ENCODE assay signal across 14 mouse cellular contexts in genomic region chr3:55440342-55440741, GRCm38 (mm10). TPM values are rescaled to one million over a fixed set of nuclear protein-coding genes. Genes with fewer than 3 reads are reported as not detected.
DNase-seq lines count a peak whose midpoint lies in the region; ATAC-seq lines count a peak whose summit lies in the region.
"Had no signal": no experiment of that assay in that cellular context is flagged by ENCODE, and none has a peak within 500 bp of the region (broad histone marks: within the 10 kb centered on the region; RNA-seq: fewer than 3 reads in every experiment).

No protein-coding gene starts in this region.

- H3K27ac ChIP-seq in heart, embryonic 16.5 days (ENCODE audit: low read length): no peak overlapping the region
- H3K27ac ChIP-seq in hindbrain, embryonic 14.5 days: peak overlapping the region; percentile 48
- H3K27ac ChIP-seq: liver, embryonic 14.5 days; midbrain, embryonic 12.5 days had no signal

- no peak for ATAC-seq in heart, embryonic 16.5 days (replicated peaks; ENCODE audit: extremely low read depth, insufficient read depth, low FRiP score)
- ATAC-seq in hindbrain, embryonic 14.5 days (ENCODE audit: low FRiP score): no peak
- ATAC-seq: intestine, embryonic 16.5 days had no signal

- H3K4me3 ChIP-seq in heart, embryonic 16.5 days (ENCODE audit: low read length): no peak overlapping the region
- H3K4me3 ChIP-seq in hindbrain, embryonic 14.5 days (replicated peaks; ENCODE audit: low read length): no peak overlapping the region
- H3K4me3 ChIP-seq: midbrain, embryonic 12.5 days had no signal

- no peaks in the 10 kb centered on the region for H3K9me3 ChIP-seq in heart, embryonic 16.5 days (replicated peaks; ENCODE audit: control insufficient read depth, low read length)
- H3K9me3 ChIP-seq in hindbrain, embryonic 14.5 days (ENCODE audit: control insufficient read depth, low read length): no peaks in the 10 kb centered on the region
- H3K9me3 ChIP-seq: midbrain, embryonic 12.5 days had no signal

- peak overlapping the region; percentile 22; the same call in 1 of the 2 replicates for H3K4me2 ChIP-seq in heart, embryonic 16.5 days (ENCODE audit: low read depth, low read length)
- no peak overlapping the region for H3K4me2 ChIP-seq in hindbrain, embryonic 14.5 days (replicated peaks)
- H3K4me2 ChIP-seq: midbrain, embryonic 12.5 days had no signal

- H3K27me3 ChIP-seq in heart, embryonic 16.5 days (ENCODE audit: control insufficient read depth, insufficient read depth, low read length): no peaks in the 10 kb centered on the region
- H3K27me3 ChIP-seq in hindbrain, embryonic 14.5 days (ENCODE audit: control insufficient read depth, insufficient read depth, low read length): no peaks in the 10 kb centered on the region
- H3K27me3 ChIP-seq: midbrain, embryonic 12.5 days had no signal

- 39% methylated on average over 8 of the region's 8 CpGs for WGBS in heart, embryonic 16.5 days
- WGBS in hindbrain, embryonic 14.5 days: 66% methylated on average over 8 of the region's 8 CpGs

- DNase-seq in heart, postnatal 4 days: no peak
- peak; percentile 68 to 79 for DNase-seq in right cerebral cortex, postnatal 10 days (ENCODE audit: low spot score in 2 of 2)
- DNase-seq in right cerebral cortex, postnatal 14 days: no peak
- DNase-seq in hindbrain, embryonic 14.5 days (ENCODE audit: low spot score): peak; percentile 29
- DNase-seq in urinary bladder, postnatal 4 days (ENCODE audit: low spot score in 2 of 2): no peak
- DNase-seq in ovary, postnatal 10 days (ENCODE audit: low spot score): no peak
- DNase-seq in spleen, adult 18-20 months: no peak

- H3K36me3 ChIP-seq in heart, embryonic 16.5 days (ENCODE audit: control insufficient read depth, insufficient read depth): no peaks in the 10 kb centered on the region
- H3K36me3 ChIP-seq in hindbrain, embryonic 14.5 days (replicated peaks; ENCODE audit: control insufficient read depth, insufficient read depth): no peaks in the 10 kb centered on the region
- H3K36me3 ChIP-seq: midbrain, embryonic 12.5 days had no signal

- H3K9ac ChIP-seq in heart, embryonic 16.5 days (ENCODE audit: low read length): no peak overlapping the region
- no peak overlapping the region for H3K9ac ChIP-seq in hindbrain, embryonic 14.5 days
- H3K9ac ChIP-seq: liver, embryonic 14.5 days; midbrain, embryonic 12.5 days had no signal

- peaks cover 5% of the 10 kb centered on the region for H3K4me1 ChIP-seq in heart, embryonic 16.5 days (ENCODE audit: control insufficient read depth, insufficient read depth, low read length)
- 0 out of 2 replicates have a peak, but pooled peaks cover 5% of the 10 kb centered on the region for H3K4me1 ChIP-seq in hindbrain, embryonic 14.5 days (replicated peaks; ENCODE audit: control insufficient read depth, insufficient read depth, low read length)

RNA-seq across cellular contexts. Expression of gene Gm21954, which starts 31.7 kb away (rescaled TPM):
- polyA plus RNA-seq in heart, embryonic 16.5 days (2015; fragmentation: Nextera tagmentation; extraction: Ambion mirVana): not detected in 2 replicates
- total RNA-seq in heart, postnatal 4 days (2021): not detected
- polyA plus RNA-seq in hindbrain, embryonic 14.5 days (2014; fragmentation: Nextera tagmentation; extraction: Ambion mirVana): not detected in 2 replicates
- total RNA-seq: layer of hippocampus, adult 18-20 months had no signal
- polyA plus RNA-seq: gonadal fat pad, adult 2 months; intestine, embryonic 16.5 days; liver, embryonic 14.5 days; midbrain, embryonic 12.5 days; testis, adult 2 months had no signal

Comparison
In these comparisons a context has a peak if more than half of its experiments do, and no peak if none do; other contexts are left out.
1. DNase-seq: peak in right cerebral cortex, postnatal 10 days (2 of 2) and hindbrain, embryonic 14.5 days (single experiment); none in heart, postnatal 4 days (single experiment), right cerebral cortex, postnatal 14 days (single experiment), urinary bladder, postnatal 4 days (0 of 2), ovary, postnatal 10 days (single experiment) and spleen, adult 18-20 months (0 of 2).